Mouse (Mus musculus) neural tube, embryonic 15.5 days (tissue): ENCODE data around the gene Cdh22. TPM values are rescaled to one million over a fixed set of nuclear protein-coding genes. Genes with fewer than 3 reads are reported as not detected.
A peak's percentile ranks its signal among the peaks of the same experiment; 100 is the strongest.

ENCODE experiments used
- ATAC-seq: fragments of 200-750 bp; cut with Nextera tagmentation; 2 replicates; pipeline ENCODE4 v1.8.0; 2017; ENCODE audit warnings: mild to moderate bottlenecking, moderate TSS enrichment, moderate library complexity; ENCODE audit not compliant: low FRiP score
- H3K27ac ChIP-seq: fragments of 300-500 bp; sonication (generic); replicated peaks from 2 replicates; pipeline ENCODE4 v1.5.1; 2015; ENCODE audit warnings: mild to moderate bottlenecking, inconsistent platforms
- H3K27me3 ChIP-seq: fragments of 300-500 bp; sonication (generic); replicated peaks from 2 replicates; pipeline ENCODE4 v1.6.1; 2015; ENCODE audit warnings: inconsistent platforms
- H3K36me3 ChIP-seq: fragments of 300-500 bp; sonication (generic); 2 replicates; pipeline ENCODE4 v1.6.1; 2015; ENCODE audit warnings: inconsistent platforms
- H3K4me1 ChIP-seq: fragments of 300-500 bp; sonication (generic); 2 replicates; pipeline ENCODE4 v1.6.1; 2015; ENCODE audit warnings: inconsistent platforms
- H3K4me2 ChIP-seq: fragments of 300-500 bp; sonication (generic); 2 replicates; pipeline ENCODE4 v1.6.1; 2015; ENCODE audit warnings: inconsistent platforms, mild to moderate bottlenecking, moderate library complexity
- H3K4me3 ChIP-seq: fragments of 300-500 bp; sonication (generic); replicated peaks from 2 replicates; pipeline ENCODE4 v1.5.1; 2015; ENCODE audit warnings: mild to moderate bottlenecking, inconsistent platforms
- H3K9ac ChIP-seq: fragments of 300-500 bp; sonication (generic); replicated peaks from 2 replicates; pipeline ENCODE4 v1.6.1; 2015; ENCODE audit warnings: mild to moderate bottlenecking, inconsistent platforms
- H3K9me3 ChIP-seq: fragments of 300-500 bp; sonication (generic); replicated peaks from 2 replicates; pipeline ENCODE4 v1.6.1; 2016; ENCODE audit warnings: inconsistent platforms
- whole genome bisulfite sequencing: fragments of 180-500 bp; shearing (Covaris S2); methylation state at CpG from one replicate; pipeline ENCODE4 v1.1.7; 2015; ENCODE audit warnings: mixed read lengths; 5-methylcytosine and 5-hydroxymethylcytosine counted together
- polyA plus RNA-seq: library from polyadenylated mRNA; unstranded; fragments of >200 nt; fragmentation: Nextera tagmentation; extraction: Ambion mirVana; gene quantifications from 2 replicates; pipeline ENCODE4 v1.2.1, GENCODE M21; 2015

Cdh22 gene
- polyA plus RNA-seq, 1 experiment from 2014 or later: 15.2 TPM

- 3% methylated on average over 9 of the region's 9 CpGs for WGBS
- Histone ChIP-seq H3K9ac (no peak overlapping the region), H3K27ac (no peak overlapping the region), H3K4me3 (no peak overlapping the region), H3K27me3 (peaks cover 63% of the 10 kb centered on the region), H3K36me3 (no peaks in the 10 kb centered on the region), H3K4me2 (0 out of 2 replicates have a peak overlapping the region, but pooled peaks have one; percentile 5), H3K9me3 (no peaks in the 10 kb centered on the region), H3K4me1 (peaks cover 18% of the 10 kb centered on the region)
- peak; percentile 16; the same call in 1 of the 2 replicates for ATAC-seq
Measured at GRCm38 (mm10) chr2:165221952-165222351, 12.7 kb downstream of the Cdh22 start.

- WGBS: 61% methylated on average over 8 of the region's 8 CpGs
Measured at GRCm38 (mm10) chr2:165220347-165220945, 14.2 kb downstream of the Cdh22 start.

GRCm38 (mm10) chr2:165218954-165219353, 15.7 kb downstream of the Cdh22 start:
- H3K9ac ChIP-seq: no peak overlapping the region

More at GRCm38 (mm10) chr2:165220347-165220945, 14.2 kb downstream of the Cdh22 start:
- Histone ChIP-seq H3K4me1 (peaks cover 27% of the 10 kb centered on the region), H3K27me3 (peaks cover 63% of the 10 kb centered on the region), H3K9me3 (no peaks in the 10 kb centered on the region), H3K36me3 (no peaks in the 10 kb centered on the region), H3K9ac (no peak overlapping the region), H3K4me3 (no peak overlapping the region), H3K27ac (no peak overlapping the region), H3K4me2 (no peak overlapping the region)
- no peak for ATAC-seq

GRCm38 (mm10) chr2:165217361-165218149, 17.1 kb downstream of the Cdh22 start:
- no peak for ATAC-seq
- Histone ChIP-seq H3K4me3 (no peak overlapping the region), H3K9ac (no peak overlapping the region), H3K9me3 (no peaks in the 10 kb centered on the region), H3K27ac (no peak overlapping the region), H3K36me3 (no peaks in the 10 kb centered on the region), H3K4me1 (peaks cover 39% of the 10 kb centered on the region), H3K4me2 (no peak overlapping the region), H3K27me3 (peaks cover 47% of the 10 kb centered on the region)
- WGBS: 88% methylated on average over 16 of the region's 16 CpGs

More at GRCm38 (mm10) chr2:165218954-165219353, 15.7 kb downstream of the Cdh22 start:
- Histone ChIP-seq H3K9me3 (no peaks in the 10 kb centered on the region), H3K36me3 (no peaks in the 10 kb centered on the region), H3K27ac (no peak overlapping the region), H3K4me1 (peaks cover 34% of the 10 kb centered on the region), H3K4me3 (no peak overlapping the region), H3K4me2 (no peak overlapping the region), H3K27me3 (peaks cover 53% of the 10 kb centered on the region)
- 69% methylated on average over 8 of the region's 8 CpGs for WGBS
- ATAC-seq: no peak

GRCm38 (mm10) chr2:165215103-165215951, 19.3 kb downstream of the Cdh22 start:
- Histone ChIP-seq H3K9ac (peak overlapping the region; percentile 23; the same call in 1 of the 2 replicates), H3K4me2 (peak overlapping the region; percentile 47), H3K9me3 (no peaks in the 10 kb centered on the region), H3K4me3 (no peak overlapping the region), H3K27me3 (peaks cover 37% of the 10 kb centered on the region), H3K36me3 (no peaks in the 10 kb centered on the region), H3K4me1 (peaks cover 50% of the 10 kb centered on the region), H3K27ac (0 out of 2 replicates have a peak overlapping the region, but pooled peaks have one; percentile 3)
- WGBS: 2% methylated on average over 39 of the region's 39 CpGs
- ATAC-seq: peak; percentile 65; the same call in 1 of the 2 replicates

GRCm38 (mm10) chr2:165211426-165212079, 23.1 kb downstream of the Cdh22 start:
- Histone ChIP-seq H3K9ac (no peak overlapping the region), H3K4me3 (no peak overlapping the region), H3K27ac (no peak overlapping the region; the same call in 1 of the 2 replicates), H3K27me3 (peaks cover 35% of the 10 kb centered on the region), H3K36me3 (no peaks in the 10 kb centered on the region), H3K4me2 (peak overlapping the region; percentile 34), H3K9me3 (no peaks in the 10 kb centered on the region), H3K4me1 (peaks cover 50% of the 10 kb centered on the region)
- WGBS: 4% methylated on average over 20 of the region's 20 CpGs
- 0 out of 2 replicates have a peak, but pooled peaks have one; percentile 35 for ATAC-seq

- peaks cover 46% of the 10 kb centered on the region for H3K4me1 ChIP-seq
- H3K36me3 ChIP-seq: no peaks in the 10 kb centered on the region
- no peak for ATAC-seq
- no peak overlapping the region for H3K4me3 ChIP-seq
- H3K9me3 ChIP-seq: no peaks in the 10 kb centered on the region
- WGBS: under 1% methylated on average over 15 of the region's 15 CpGs
- peaks cover 29% of the 10 kb centered on the region for H3K27me3 ChIP-seq
- peak overlapping the region; percentile 34 for H3K4me2 ChIP-seq
- no peak overlapping the region for H3K9ac ChIP-seq
- H3K27ac ChIP-seq: no peak overlapping the region
Measured at GRCm38 (mm10) chr2:165210948-165211347, 23.7 kb downstream of the Cdh22 start.

GRCm38 (mm10) chr2:165207689-165208088, 27.0 kb downstream of the Cdh22 start:
- H3K4me2 ChIP-seq: no peak overlapping the region
- WGBS: 68% methylated on average over 11 of the region's 11 CpGs
- H3K36me3 ChIP-seq: no peaks in the 10 kb centered on the region
- H3K9me3 ChIP-seq: no peaks in the 10 kb centered on the region
- no peak overlapping the region for H3K4me3 ChIP-seq
- no peak overlapping the region for H3K9ac ChIP-seq
- peaks cover 36% of the 10 kb centered on the region for H3K4me1 ChIP-seq
- no peak overlapping the region for H3K27ac ChIP-seq
- peaks cover 38% of the 10 kb centered on the region for H3K27me3 ChIP-seq
- ATAC-seq: no peak

- peaks cover 37% of the 10 kb centered on the region for H3K4me1 ChIP-seq
- H3K9ac ChIP-seq: no peak overlapping the region
- no peak for ATAC-seq
- H3K9me3 ChIP-seq: no peaks in the 10 kb centered on the region
- no peak overlapping the region for H3K4me3 ChIP-seq
- H3K27ac ChIP-seq: no peak overlapping the region
- no peaks in the 10 kb centered on the region for H3K36me3 ChIP-seq
- H3K27me3 ChIP-seq: peaks cover 37% of the 10 kb centered on the region
- WGBS: 87% methylated on average over 4 of the region's 4 CpGs
- H3K4me2 ChIP-seq: no peak overlapping the region
Measured at GRCm38 (mm10) chr2:165207086-165207485, 27.6 kb downstream of the Cdh22 start.

GRCm38 (mm10) chr2:165205486-165205885, 29.2 kb downstream of the Cdh22 start:
- WGBS: 56% methylated on average over 6 of the region's 6 CpGs
- Histone ChIP-seq H3K9ac (no peak overlapping the region), H3K27ac (no peak overlapping the region), H3K27me3 (peaks cover 41% of the 10 kb centered on the region), H3K4me1 (peaks cover 32% of the 10 kb centered on the region), H3K9me3 (no peaks in the 10 kb centered on the region), H3K36me3 (no peaks in the 10 kb centered on the region), H3K4me2 (no peak overlapping the region), H3K4me3 (no peak overlapping the region)
- no peak for ATAC-seq

- Histone ChIP-seq H3K9ac (no peak overlapping the region), H3K4me3 (no peak overlapping the region), H3K36me3 (no peaks in the 10 kb centered on the region), H3K27ac (no peak overlapping the region), H3K4me2 (no peak overlapping the region), H3K27me3 (peaks cover 46% of the 10 kb centered on the region), H3K9me3 (no peaks in the 10 kb centered on the region), H3K4me1 (peaks cover 30% of the 10 kb centered on the region)
- ATAC-seq: peak; percentile 60; the same call in 1 of the 2 replicates
- 18% methylated on average over 7 of the region's 7 CpGs for WGBS
Measured at GRCm38 (mm10) chr2:165204931-165205330, 29.7 kb downstream of the Cdh22 start.
